Mouse (Mus musculus) lung, postnatal 0 days (tissue): Measurements from ENCODE around the gene Fbl. TPM values are rescaled to one million over a fixed set of nuclear protein-coding genes. Genes with fewer than 3 reads are reported as not detected.
A peak's percentile ranks its signal among the peaks of the same experiment; 100 is the strongest.

ENCODE experiments used
- ATAC-seq: fragments of 200-750 bp; cut with Nextera tagmentation; 2 replicates; pipeline ENCODE4 v1.8.0; 2017; ENCODE audit warnings: moderate library complexity
- DNase-seq: peaks from one replicate; pipeline ENCODE4 v3.0.0-alpha.2; 2016; ENCODE audit warnings: low spot score
- H3K27ac ChIP-seq: fragments of 300-500 bp; sonication (generic); 2 replicates; pipeline ENCODE4 v1.5.1; 2014; ENCODE audit warnings: antibody characterized with exemption, mild to moderate bottlenecking, low read length, mixed read lengths
- H3K27me3 ChIP-seq: fragments of 300-500 bp; sonication (generic); replicated peaks from 2 replicates; pipeline ENCODE4 v1.6.1; 2014; ENCODE audit warnings: low read length, mixed read lengths; ENCODE audit not compliant: insufficient read depth
- H3K36me3 ChIP-seq: fragments of 300-500 bp; sonication (generic); 2 replicates; pipeline ENCODE4 v1.6.1; 2014; ENCODE audit warnings: low read length, mixed read lengths; ENCODE audit not compliant: insufficient read depth
- H3K4me1 ChIP-seq: fragments of 300-500 bp; sonication (generic); 2 replicates; pipeline ENCODE4 v1.6.1; 2014; ENCODE audit warnings: antibody characterized with exemption, low read depth, low read length, mixed read lengths; ENCODE audit not compliant: insufficient read depth
- H3K4me2 ChIP-seq: fragments of 300-500 bp; sonication (generic); replicated peaks from 2 replicates; pipeline ENCODE4 v1.6.1; 2014; ENCODE audit warnings: low read depth, mild to moderate bottlenecking, low read length, moderate library complexity, mixed read lengths
- H3K4me3 ChIP-seq: fragments of 300-500 bp; sonication (generic); 2 replicates; pipeline ENCODE4 v1.5.1; 2014; ENCODE audit warnings: low read depth, low read length
- H3K9ac ChIP-seq: fragments of 300-500 bp; sonication (generic); replicated peaks from 2 replicates; pipeline ENCODE4 v1.6.1; 2014; ENCODE audit warnings: low read depth, mild to moderate bottlenecking
- H3K9me3 ChIP-seq: fragments of 300-500 bp; sonication (generic); 2 replicates; pipeline ENCODE4 v1.6.1; 2016; ENCODE audit warnings: low read length, mixed read lengths
- CTCF ChIP-seq: IDR thresholded peaks from 2 replicates; pipeline ENCODE4 v1.5.1; 2016; ENCODE audit warnings: antibody characterized with exemption, mild to moderate bottlenecking
- EP300 ChIP-seq: IDR thresholded peaks from 2 replicates; pipeline ENCODE4 v1.6.1; 2016; ENCODE audit warnings: antibody characterized with exemption, mild to moderate bottlenecking, control low read depth
- WGBS: fragments of 180-500 bp; shearing (Covaris S2); extraction: QIAGEN DNeasy Blood & Tissue Kit; methylation state at CpG from one replicate; pipeline ENCODE4 v1.1.7; 2014; 5-methylcytosine and 5-hydroxymethylcytosine counted together
- polyA plus RNA-seq: library from polyadenylated mRNA; unstranded; fragments of >200 nt; fragmentation: Nextera tagmentation; extraction: Ambion mirVana; gene quantifications from 2 replicates; pipeline ENCODE4 v1.2.1, GENCODE M21; 2015

Fbl gene
- polyA plus RNA-seq, 1 experiment from 2014 or later: 37.2 TPM

- H3K27me3 ChIP-seq: no peaks in the 10 kb centered on the region
- H3K4me3 ChIP-seq: peak within 1 kb of the TSS; percentile 100
- H3K27ac ChIP-seq: peak within 1 kb of the TSS; percentile 88
- peak within 1 kb of the TSS; percentile 99 for H3K4me2 ChIP-seq
- H3K36me3 ChIP-seq: peaks cover 30% of the 10 kb centered on the region
- peak; percentile 100 for DNase-seq
- H3K9ac ChIP-seq: peak within 1 kb of the TSS; percentile 84
- WGBS: under 1% methylated on average over 25 of the region's 25 CpGs
- H3K4me1 ChIP-seq: no peaks in the 10 kb centered on the region
- ATAC-seq: peak; percentile 92
- TF ChIP-seq EP300 (no peak), CTCF (no peak)
- no peaks in the 10 kb centered on the region for H3K9me3 ChIP-seq
These were observed 9.7 kb downstream of the Fbl start, which contains the start of gene Dyrk1b for GRCm38 (mm10) chr7:28179228-28179627. Dyrk1b (plus strand) TSS chr7:28179469.

GRCm38 (mm10) chr7:28179741-28180377 lies 10.3 kb downstream of the Fbl start:
- Histone ChIP-seq H3K27ac (peak overlapping the region; percentile 88), H3K36me3 (peaks cover 34% of the 10 kb centered on the region), H3K9me3 (no peaks in the 10 kb centered on the region), H3K27me3 (no peaks in the 10 kb centered on the region), H3K4me2 (peak overlapping the region; percentile 99), H3K9ac (peak overlapping the region; percentile 84), H3K4me3 (peak overlapping the region; percentile 100), H3K4me1 (no peaks in the 10 kb centered on the region)
- no peak for TF ChIP-seq CTCF
- no peak for TF ChIP-seq EP300
- DNase-seq: peak; percentile 99
- peak; percentile 96 for ATAC-seq
- under 1% methylated on average over 36 of the region's 56 CpGs for WGBS

DNA sequence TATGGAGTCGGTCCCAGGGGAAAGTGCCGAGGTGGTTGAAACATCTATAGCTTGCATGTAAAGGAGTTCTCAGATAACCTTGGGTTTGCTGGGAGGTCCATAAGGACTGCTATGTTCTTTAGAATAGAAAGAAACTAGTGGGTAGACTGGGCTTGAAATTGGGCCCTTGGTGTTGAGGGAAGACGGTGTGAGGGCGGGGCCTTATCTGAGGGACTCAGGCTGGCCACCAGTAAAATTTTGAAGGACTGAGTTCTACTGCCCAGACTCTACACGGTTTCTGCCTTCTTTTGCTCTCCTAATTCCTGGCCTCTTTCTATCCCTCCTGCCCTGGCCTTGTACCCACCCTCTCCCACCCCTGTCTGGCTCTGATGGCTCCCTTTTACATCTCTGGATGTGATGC lies 11.4 kb downstream of the Fbl start:
- WGBS: 73% methylated on average over 5 of the region's 5 CpGs
- TF ChIP-seq EP300: no peak
- TF ChIP-seq CTCF: no peak

DNA sequence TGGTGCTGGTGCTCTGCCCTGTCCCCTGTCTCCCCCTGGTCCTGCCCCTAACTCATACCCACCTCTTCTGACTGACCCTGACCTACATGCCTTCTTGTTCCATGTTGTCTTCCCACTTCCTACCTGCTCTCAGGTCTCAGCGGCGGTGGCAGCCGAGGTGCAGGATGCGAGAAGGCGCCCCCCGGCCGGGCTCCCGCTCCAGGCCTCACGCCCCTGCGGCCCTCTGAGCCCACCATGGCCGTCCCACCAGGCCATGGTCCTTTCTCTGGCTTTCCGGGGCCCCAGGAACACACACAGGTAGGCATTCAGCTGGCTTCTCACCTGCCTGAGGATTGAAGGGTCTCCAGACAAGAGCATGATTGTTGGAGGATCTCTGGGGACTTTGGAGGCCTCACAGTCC lies 11.9 kb downstream of the Fbl start:
- DNase-seq (no peak), ATAC-seq (no peak)
- WGBS: 96% methylated on average over 12 of the region's 12 CpGs
- no peak overlapping the region for H3K27ac ChIP-seq
- H3K27me3 ChIP-seq: no peaks in the 10 kb centered on the region
- no peaks in the 10 kb centered on the region for H3K4me1 ChIP-seq
- H3K4me3 ChIP-seq: no peak overlapping the region
- no peak overlapping the region for H3K9ac ChIP-seq
- TF ChIP-seq EP300 (no peak), CTCF (no peak)
- H3K9me3 ChIP-seq: no peaks in the 10 kb centered on the region
- peaks cover 38% of the 10 kb centered on the region for H3K36me3 ChIP-seq
- H3K4me2 ChIP-seq: no peak overlapping the region

More for the DNA sequence above, 11.4 kb downstream of the Fbl start:
- Histone ChIP-seq H3K36me3 (peaks cover 38% of the 10 kb centered on the region), H3K4me2 (peak overlapping the region; percentile 99), H3K4me3 (no peak overlapping the region; the same call in 1 of the 2 replicates), H3K4me1 (no peaks in the 10 kb centered on the region), H3K27ac (no peak overlapping the region), H3K9ac (no peak overlapping the region), H3K27me3 (no peaks in the 10 kb centered on the region), H3K9me3 (no peaks in the 10 kb centered on the region)
- ATAC-seq (no peak), DNase-seq (no peak)

DNA sequence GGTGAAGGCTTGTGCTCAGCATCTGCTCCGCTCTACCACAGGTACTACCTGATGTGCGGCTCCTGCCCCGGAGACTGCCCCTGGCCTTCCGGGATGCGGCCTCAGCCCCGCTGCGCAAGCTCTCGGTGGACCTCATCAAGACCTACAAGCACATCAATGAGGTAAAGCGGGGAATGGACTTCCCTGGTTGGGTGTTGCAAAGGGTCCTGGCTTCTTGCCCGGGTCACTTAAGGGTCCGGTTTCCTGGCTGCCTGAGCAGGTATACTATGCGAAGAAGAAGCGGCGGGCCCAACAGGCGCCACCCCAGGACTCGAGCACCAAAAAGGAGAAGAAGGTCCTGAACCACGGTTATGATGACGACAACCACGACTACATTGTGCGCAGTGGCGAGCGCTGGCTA lies 12.8 kb downstream of the Fbl start:
- Histone ChIP-seq H3K9me3 (no peaks in the 10 kb centered on the region), H3K4me2 (no peak overlapping the region), H3K27me3 (no peaks in the 10 kb centered on the region), H3K27ac (no peak overlapping the region), H3K9ac (no peak overlapping the region), H3K4me1 (no peaks in the 10 kb centered on the region), H3K4me3 (no peak overlapping the region), H3K36me3 (peaks cover 42% of the 10 kb centered on the region)
- 93% methylated on average over 22 of the region's 22 CpGs for WGBS
- TF ChIP-seq CTCF: no peak
- no peak for TF ChIP-seq EP300
- DNase-seq: no peak
- ATAC-seq: no peak

GRCm38 (mm10) chr7:28185884-28186283 lies 16.4 kb downstream of the Fbl start:
- H3K4me3 ChIP-seq: no peak overlapping the region
- H3K4me1 ChIP-seq: no peaks in the 10 kb centered on the region
- no peaks in the 10 kb centered on the region for H3K9me3 ChIP-seq
- ATAC-seq: 0 out of 2 replicates have a peak, but pooled peaks have one; percentile 12
- no peak for DNase-seq
- no peak overlapping the region for H3K4me2 ChIP-seq
- H3K36me3 ChIP-seq: peaks cover 52% of the 10 kb centered on the region
- H3K27ac ChIP-seq: no peak overlapping the region
- no peak for TF ChIP-seq CTCF
- no peak for TF ChIP-seq EP300
- 91% methylated on average over 14 of the region's 14 CpGs for WGBS
- H3K9ac ChIP-seq: no peak overlapping the region
- H3K27me3 ChIP-seq: no peaks in the 10 kb centered on the region
